Mouse (Mus musculus) neural tube, embryonic 15.5 days (tissue): ENCODE measurements at regions not wholly inside any gene's neighbourhood (a gene's known extent, or its start where the extent isn't known, plus 50 kb on each side); places are given as distances from the start of the nearest gene placed in this dataset.

ENCODE experiments used
- ATAC-seq: fragments of 200-750 bp; cut with Nextera tagmentation; 2 replicates; pipeline ENCODE4 v1.8.0; 2017; ENCODE audit warnings: mild to moderate bottlenecking, moderate TSS enrichment, moderate library complexity; ENCODE audit not compliant: low FRiP score
- H3K27ac ChIP-seq: fragments of 300-500 bp; sonication (generic); replicated peaks from 2 replicates; pipeline ENCODE4 v1.5.1; 2015; ENCODE audit warnings: mild to moderate bottlenecking, inconsistent platforms
- H3K27me3 ChIP-seq: fragments of 300-500 bp; sonication (generic); replicated peaks from 2 replicates; pipeline ENCODE4 v1.6.1; 2015; ENCODE audit warnings: inconsistent platforms
- H3K36me3 ChIP-seq: fragments of 300-500 bp; sonication (generic); 2 replicates; pipeline ENCODE4 v1.6.1; 2015; ENCODE audit warnings: inconsistent platforms
- H3K4me1 ChIP-seq: fragments of 300-500 bp; sonication (generic); 2 replicates; pipeline ENCODE4 v1.6.1; 2015; ENCODE audit warnings: inconsistent platforms
- H3K4me2 ChIP-seq: fragments of 300-500 bp; sonication (generic); 2 replicates; pipeline ENCODE4 v1.6.1; 2015; ENCODE audit warnings: inconsistent platforms, mild to moderate bottlenecking, moderate library complexity
- H3K4me3 ChIP-seq: fragments of 300-500 bp; sonication (generic); replicated peaks from 2 replicates; pipeline ENCODE4 v1.5.1; 2015; ENCODE audit warnings: mild to moderate bottlenecking, inconsistent platforms
- H3K9ac ChIP-seq: fragments of 300-500 bp; sonication (generic); replicated peaks from 2 replicates; pipeline ENCODE4 v1.6.1; 2015; ENCODE audit warnings: mild to moderate bottlenecking, inconsistent platforms
- H3K9me3 ChIP-seq: fragments of 300-500 bp; sonication (generic); replicated peaks from 2 replicates; pipeline ENCODE4 v1.6.1; 2016; ENCODE audit warnings: inconsistent platforms
- WGBS: fragments of 180-500 bp; shearing (Covaris S2); methylation state at CpG from one replicate; pipeline ENCODE4 v1.1.7; 2015; ENCODE audit warnings: mixed read lengths; 5-methylcytosine and 5-hydroxymethylcytosine counted together

GRCm38 (mm10) chr17:15151695-15152094 lies 110.4 kb upstream of the Gm3448 start:
- no peak overlapping the region for H3K4me2 ChIP-seq
- whole genome bisulfite sequencing, result 71% methylated on average over 3 of the region's 3 CpGs
- no peak overlapping the region for H3K27ac ChIP-seq
- no peak overlapping the region for H3K4me3 ChIP-seq
- no peaks in the 10 kb centered on the region for H3K27me3 ChIP-seq
- ATAC-seq, result no peak
- no peaks in the 10 kb centered on the region for H3K4me1 ChIP-seq
- no peaks in the 10 kb centered on the region for H3K9me3 ChIP-seq
- no peak overlapping the region for H3K9ac ChIP-seq
- no peaks in the 10 kb centered on the region for H3K36me3 ChIP-seq

DNA sequence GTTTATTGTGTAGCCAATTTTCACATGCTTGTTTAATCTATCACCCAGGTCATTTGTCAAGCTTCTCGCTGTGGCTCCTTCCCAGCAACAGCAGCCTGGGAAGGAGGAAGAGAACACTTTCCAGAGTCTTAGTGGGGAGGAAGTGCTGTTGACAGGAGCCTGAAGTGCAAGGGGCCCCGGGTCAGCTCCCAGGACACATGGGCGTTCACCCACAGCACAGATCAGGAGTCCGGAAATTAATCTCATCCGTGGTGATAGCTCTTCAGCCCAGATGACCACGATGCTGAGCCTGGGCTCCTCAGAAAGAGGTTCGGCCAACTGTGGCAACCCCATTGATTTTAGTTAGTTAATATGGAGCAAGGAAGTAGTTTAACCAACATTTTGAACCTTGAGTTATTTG lies 105.3 kb upstream of the Gm3448 start:
- Histone ChIP-seq H3K4me1 (no peaks in the 10 kb centered on the region), H3K27me3 (no peaks in the 10 kb centered on the region), H3K27ac (no peak overlapping the region), H3K36me3 (no peaks in the 10 kb centered on the region), H3K9ac (no peak overlapping the region), H3K4me3 (no peak overlapping the region), H3K9me3 (no peaks in the 10 kb centered on the region), H3K4me2 (no peak overlapping the region)
- 72% methylated on average over 7 of the region's 7 CpGs for WGBS
- no peak for ATAC-seq

DNA sequence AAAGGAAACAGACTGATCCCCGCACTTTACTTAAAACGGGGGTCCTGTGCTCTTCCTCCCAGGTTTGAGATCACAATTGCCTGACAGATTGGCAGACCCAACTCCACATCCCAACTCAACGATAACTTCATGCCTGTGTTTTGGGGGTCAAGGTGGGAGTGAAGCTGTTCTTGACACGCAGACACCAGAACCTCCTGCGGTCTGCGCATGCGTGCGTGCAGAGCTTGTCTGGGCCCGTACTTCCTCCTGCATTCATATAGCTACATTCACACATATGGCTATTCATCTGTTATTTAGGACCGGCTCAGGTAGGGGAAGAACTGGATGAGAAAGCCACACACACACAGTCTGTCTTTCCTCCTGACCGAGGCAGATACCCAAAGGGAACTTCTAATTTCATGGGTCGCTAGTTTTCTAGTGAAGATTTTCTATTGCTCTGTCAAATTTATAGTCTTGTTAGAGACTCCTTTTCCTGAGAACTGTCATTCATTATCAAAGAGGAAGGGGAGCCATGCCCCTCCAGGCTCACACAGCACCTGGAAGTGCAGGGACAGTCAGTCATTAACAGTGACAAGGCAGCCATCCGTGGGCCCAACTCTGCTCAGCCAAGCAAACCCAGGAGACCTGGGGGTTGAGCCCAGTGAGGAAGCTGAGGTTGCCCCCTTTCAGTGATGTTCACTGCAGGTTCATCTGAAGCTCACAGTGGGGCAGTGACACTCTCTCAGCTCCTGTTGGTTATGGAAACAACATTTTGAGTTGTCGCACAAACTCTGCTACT lies 104.0 kb upstream of the Gm3448 start:
- WGBS, result 71% methylated on average over 14 of the region's 14 CpGs
- no peak overlapping the region for H3K4me3 ChIP-seq
- no peaks in the 10 kb centered on the region for H3K9me3 ChIP-seq
- H3K4me1 ChIP-seq, result no peaks in the 10 kb centered on the region
- no peak overlapping the region for H3K4me2 ChIP-seq
- no peak overlapping the region for H3K27ac ChIP-seq
- H3K36me3 ChIP-seq, result no peaks in the 10 kb centered on the region
- no peak for ATAC-seq
- H3K27me3 ChIP-seq, result no peaks in the 10 kb centered on the region
- no peak overlapping the region for H3K9ac ChIP-seq

DNA sequence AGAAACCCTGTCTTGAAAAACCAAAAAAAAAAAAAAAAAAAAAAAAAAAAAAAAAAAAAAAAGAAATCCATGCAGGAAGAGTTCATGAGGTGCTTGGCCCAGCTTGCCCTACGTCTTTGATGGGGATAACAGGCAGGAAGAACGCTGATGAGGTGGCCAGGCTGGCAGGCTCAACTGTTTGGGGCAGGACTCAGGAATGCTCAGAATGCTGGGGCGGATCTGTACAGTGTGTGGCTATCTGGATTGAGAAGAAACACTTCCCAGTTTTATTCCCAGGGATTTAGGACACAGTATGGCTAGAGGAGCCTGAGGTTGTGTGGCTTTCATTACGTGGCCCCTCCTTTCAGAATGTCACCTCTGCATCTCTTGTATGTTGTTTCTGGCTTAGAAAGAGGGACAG lies 99.1 kb upstream of the Gm3448 start:
- H3K36me3 ChIP-seq, result no peaks in the 10 kb centered on the region
- no peaks in the 10 kb centered on the region for H3K9me3 ChIP-seq
- no peak overlapping the region for H3K4me3 ChIP-seq
- no peaks in the 10 kb centered on the region for H3K27me3 ChIP-seq
- no peak overlapping the region for H3K4me2 ChIP-seq
- no peak for ATAC-seq
- WGBS, result 87% methylated on average over 4 of the region's 4 CpGs
- no peak overlapping the region for H3K9ac ChIP-seq
- peaks cover 3% of the 10 kb centered on the region; the same call in 1 of the 2 replicates for H3K4me1 ChIP-seq
- H3K27ac ChIP-seq, result no peak overlapping the region
